Mouse (Mus musculus): ENCODE measurements around the gene Fbln1.

- TF ChIP-seq CTCF (IDR thresholded peaks at IDR 0.05; ENCODE audit: low read depth, low read length) (no peak), POLR2A (IDR thresholded peaks at IDR 0.05; ENCODE audit: extremely low read depth, insufficient read depth, low read length) (no peak)
These were observed 21.1 kb downstream of the Fbln1 start for GRCm38 (mm10) chr15:85226841-85227240.
